16 mouse cellular contexts compared by ENCODE assay signal in genomic region chr2:75425384-75425783, GRCm38 (mm10).
A peak's percentile ranks its signal among the peaks of the same experiment; 100 is the strongest.
DNase-seq lines count a peak whose midpoint lies in the region; ATAC-seq lines count a peak whose summit lies in the region.
"Had no signal": no experiment of that assay in that cellular context is flagged by ENCODE, and none has a peak within 500 bp of the region (broad histone marks: within the 10 kb centered on the region; RNA-seq: fewer than 3 reads in every experiment).

No protein-coding gene starts in this region.

- no peaks in the 10 kb centered on the region for H3K4me1 ChIP-seq in intestine, embryonic 14.5 days (replicated peaks; ENCODE audit: control insufficient read depth, insufficient read depth, low read length)
- 0 out of 2 replicates have a peak, but pooled peaks cover 3% of the 10 kb centered on the region for H3K4me1 ChIP-seq in intestine, embryonic 15.5 days (replicated peaks)
- peaks cover 3% of the 10 kb centered on the region; the same call in 1 of the 2 replicates for H3K4me1 ChIP-seq in hindbrain, embryonic 11.5 days (replicated peaks; ENCODE audit: control insufficient read depth, insufficient read depth, low read length)
- H3K4me1 ChIP-seq in midbrain, embryonic 12.5 days: peaks cover 29% of the 10 kb centered on the region
- H3K4me1 ChIP-seq in neural tube, embryonic 14.5 days (ENCODE audit: control insufficient read depth, insufficient read depth, low read length): peaks cover 33% of the 10 kb centered on the region

- no peaks in the 10 kb centered on the region for H3K9me3 ChIP-seq in intestine, embryonic 14.5 days (ENCODE audit: control insufficient read depth, low read length)
- no peaks in the 10 kb centered on the region for H3K9me3 ChIP-seq in intestine, embryonic 15.5 days
- H3K9me3 ChIP-seq in hindbrain, embryonic 11.5 days (ENCODE audit: control insufficient read depth, low read length): no peaks in the 10 kb centered on the region
- no peaks in the 10 kb centered on the region for H3K9me3 ChIP-seq in midbrain, embryonic 12.5 days
- no peaks in the 10 kb centered on the region for H3K9me3 ChIP-seq in neural tube, embryonic 14.5 days (ENCODE audit: control insufficient read depth, low read length)
- H3K9me3 ChIP-seq: embryonic facial prominence, embryonic 13.5 days; limb, embryonic 15.5 days had no signal

- intact Hi-C loops in heart, postnatal 25 days (cut with DNase I): no loop called here

- 40% methylated on average over 7 of the region's 7 CpGs for WGBS in intestine, embryonic 14.5 days
- WGBS in intestine, embryonic 15.5 days: 44% methylated on average over 7 of the region's 7 CpGs
- WGBS in hindbrain, embryonic 11.5 days: 34% methylated on average over 7 of the region's 7 CpGs
- whole genome bisulfite sequencing in midbrain, embryonic 12.5 days: 23% methylated on average over 7 of the region's 7 CpGs
- WGBS in neural tube, embryonic 14.5 days: 12% methylated on average over 7 of the region's 7 CpGs

- H3K4me2 ChIP-seq in intestine, embryonic 14.5 days (ENCODE audit: low read length): no peak overlapping the region
- H3K4me2 ChIP-seq in intestine, embryonic 15.5 days (replicated peaks): no peak overlapping the region
- H3K4me2 ChIP-seq in hindbrain, embryonic 11.5 days (replicated peaks; ENCODE audit: low read depth, low read length): no peak overlapping the region
- H3K4me2 ChIP-seq in midbrain, embryonic 12.5 days (replicated peaks): peak overlapping the region; percentile 16; the same call in 1 of the 2 replicates
- H3K4me2 ChIP-seq in neural tube, embryonic 14.5 days (ENCODE audit: low read depth, low read length): peak overlapping the region; percentile 23; the same call in 1 of the 2 replicates
- H3K4me2 ChIP-seq: embryonic facial prominence, embryonic 13.5 days; limb, embryonic 15.5 days had no signal

- H3K27ac ChIP-seq in intestine, embryonic 14.5 days (ENCODE audit: low read depth): no peak overlapping the region
- H3K27ac ChIP-seq in intestine, embryonic 15.5 days: no peak overlapping the region
- peak overlapping the region; percentile 82 for H3K27ac ChIP-seq in hindbrain, embryonic 11.5 days (ENCODE audit: low read depth, low read length)
- H3K27ac ChIP-seq in midbrain, embryonic 12.5 days (replicated peaks): peak overlapping the region; percentile 78
- H3K27ac ChIP-seq in neural tube, embryonic 14.5 days (ENCODE audit: low read depth, low read length): peak overlapping the region; percentile 62
- H3K27ac ChIP-seq: embryonic facial prominence, embryonic 13.5 days; limb, embryonic 15.5 days; stomach, postnatal 0 days had no signal

- no peaks in the 10 kb centered on the region for H3K36me3 ChIP-seq in intestine, embryonic 14.5 days (ENCODE audit: control insufficient read depth, insufficient read depth, low read length)
- H3K36me3 ChIP-seq in intestine, embryonic 15.5 days: no peaks in the 10 kb centered on the region
- no peaks in the 10 kb centered on the region for H3K36me3 ChIP-seq in hindbrain, embryonic 11.5 days (ENCODE audit: control insufficient read depth, insufficient read depth, low read length)
- H3K36me3 ChIP-seq in midbrain, embryonic 12.5 days: no peaks in the 10 kb centered on the region
- H3K36me3 ChIP-seq in neural tube, embryonic 14.5 days (ENCODE audit: control insufficient read depth, insufficient read depth, low read length): no peaks in the 10 kb centered on the region
- H3K36me3 ChIP-seq: embryonic facial prominence, embryonic 13.5 days; limb, embryonic 15.5 days had no signal

- H3K9ac ChIP-seq in intestine, embryonic 14.5 days (ENCODE audit: low read length): no peak overlapping the region
- H3K9ac ChIP-seq in intestine, embryonic 15.5 days: no peak overlapping the region
- H3K9ac ChIP-seq in hindbrain, embryonic 11.5 days (ENCODE audit: low read depth, low read length): no peak overlapping the region
- no peak overlapping the region for H3K9ac ChIP-seq in midbrain, embryonic 12.5 days (replicated peaks)
- no peak overlapping the region for H3K9ac ChIP-seq in neural tube, embryonic 14.5 days (replicated peaks; ENCODE audit: low read depth, low read length)
- H3K9ac ChIP-seq: embryonic facial prominence, embryonic 13.5 days; limb, embryonic 15.5 days had no signal

- peak; percentile 39 for DNase-seq in intestine, embryonic 14.5 days (ENCODE audit: low spot score)
- peak; percentile 30 for DNase-seq in hindbrain, embryonic 11.5 days (ENCODE audit: low spot score)
- no peak for DNase-seq in heart, postnatal 25 days (ENCODE audit: low spot score)
- DNase-seq in cerebellum, adult 8-10 months: no peak
- no peak for DNase-seq in thymus, adult 18-20 months
- DNase-seq: adrenal gland, adult 2 months; cerebellum, postnatal 10 days; kidney, postnatal 25 days; lung, adult 2 months had no signal

- no peaks in the 10 kb centered on the region for H3K27me3 ChIP-seq in intestine, embryonic 14.5 days (replicated peaks; ENCODE audit: control insufficient read depth, insufficient read depth, low read length)
- H3K27me3 ChIP-seq in intestine, embryonic 15.5 days (replicated peaks): no peaks in the 10 kb centered on the region
- no peaks in the 10 kb centered on the region for H3K27me3 ChIP-seq in hindbrain, embryonic 11.5 days (ENCODE audit: control insufficient read depth, insufficient read depth, low read length)
- H3K27me3 ChIP-seq in midbrain, embryonic 12.5 days: no peaks in the 10 kb centered on the region
- no peaks in the 10 kb centered on the region for H3K27me3 ChIP-seq in neural tube, embryonic 14.5 days (ENCODE audit: control insufficient read depth, insufficient read depth, low read length)

- ATAC-seq in intestine, embryonic 14.5 days (replicated peaks; ENCODE audit: low FRiP score, low TSS enrichment, low read depth): no peak
- no peak for ATAC-seq in intestine, embryonic 15.5 days
- ATAC-seq in hindbrain, embryonic 11.5 days (ENCODE audit: low FRiP score): peak; percentile 76
- ATAC-seq in midbrain, embryonic 12.5 days (ENCODE audit: low FRiP score, low read depth): peak; percentile 52
- ATAC-seq in neural tube, embryonic 14.5 days (ENCODE audit: low read depth): peak; percentile 47; the same call in 1 of the 2 replicates
- ATAC-seq: intestine, embryonic 16.5 days had no signal

- H3K4me3 ChIP-seq in intestine, embryonic 14.5 days (ENCODE audit: low read depth, low read length): no peak overlapping the region
- no peak overlapping the region for H3K4me3 ChIP-seq in intestine, embryonic 15.5 days (replicated peaks)
- H3K4me3 ChIP-seq in hindbrain, embryonic 11.5 days (ENCODE audit: low read depth, low read length): no peak overlapping the region
- no peak overlapping the region for H3K4me3 ChIP-seq in midbrain, embryonic 12.5 days
- H3K4me3 ChIP-seq in neural tube, embryonic 14.5 days (ENCODE audit: low read depth, low read length): no peak overlapping the region
- H3K4me3 ChIP-seq: embryonic facial prominence, embryonic 13.5 days; limb, embryonic 15.5 days had no signal

Comparison
In these comparisons a context has a peak if more than half of its experiments do, and no peak if none do; other contexts are left out.
1. ATAC-seq: peak in hindbrain, embryonic 11.5 days (single experiment), midbrain, embryonic 12.5 days (single experiment) and neural tube, embryonic 14.5 days (single experiment); none in intestine, embryonic 14.5 days (single experiment) and intestine, embryonic 15.5 days (single experiment).
2. DNase-seq: peak in intestine, embryonic 14.5 days (single experiment) and hindbrain, embryonic 11.5 days (single experiment); none in heart, postnatal 25 days (single experiment), cerebellum, adult 8-10 months (single experiment) and thymus, adult 18-20 months (0 of 2).
3. H3K27ac ChIP-seq: peak in hindbrain, embryonic 11.5 days (single experiment), midbrain, embryonic 12.5 days (single experiment) and neural tube, embryonic 14.5 days (single experiment); none in intestine, embryonic 14.5 days (single experiment) and intestine, embryonic 15.5 days (single experiment).
4. H3K4me2 ChIP-seq: peak in midbrain, embryonic 12.5 days (single experiment) and neural tube, embryonic 14.5 days (single experiment); none in intestine, embryonic 14.5 days (single experiment), intestine, embryonic 15.5 days (single experiment) and hindbrain, embryonic 11.5 days (single experiment).